ENCODE assay signal across 11 mouse cellular contexts in the genomic region with DNA sequence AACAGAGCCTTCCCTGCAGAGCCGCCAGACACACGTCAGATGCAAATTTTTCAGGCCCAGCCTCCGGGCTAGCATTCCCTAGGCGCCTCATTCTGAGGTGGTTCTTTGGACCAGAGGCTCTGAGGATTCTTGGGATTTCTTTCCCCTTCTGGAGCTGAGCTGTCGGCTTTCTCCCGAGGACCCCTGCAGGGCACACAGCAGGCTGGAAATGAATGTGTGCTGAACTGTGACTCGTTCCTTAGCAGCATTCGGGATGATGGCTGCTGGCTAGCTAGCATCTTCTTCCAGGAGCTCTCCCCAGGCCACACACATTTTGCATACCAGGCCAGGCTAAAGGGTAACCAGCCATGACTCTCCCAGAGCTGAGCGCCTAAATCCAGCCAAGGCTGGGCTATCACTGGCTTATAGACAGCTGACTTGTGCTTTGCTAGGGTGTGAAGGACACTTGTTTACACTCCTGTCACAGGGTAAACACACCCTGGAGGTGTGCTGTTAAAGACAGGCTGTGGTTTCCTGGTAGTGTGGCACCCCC. TPM values are rescaled to one million over a fixed set of nuclear protein-coding genes. Genes with fewer than 3 reads are reported as not detected.
DNase-seq lines count a peak whose midpoint lies in the region; ATAC-seq and TF ChIP-seq lines count a peak whose summit lies in the region.
"Had no signal": no experiment of that assay in that cellular context is flagged by ENCODE, and none has a peak within 500 bp of the region (broad histone marks: within the 10 kb centered on the region; RNA-seq: fewer than 3 reads in every experiment).

No protein-coding gene starts in this region.

- H3K27ac ChIP-seq in forebrain, embryonic 14.5 days (ENCODE audit: low read depth, low read length), result no peak overlapping the region
- H3K27ac ChIP-seq in forebrain, postnatal 0 days (ENCODE audit: low read depth, low read length), result no peak overlapping the region
- H3K27ac ChIP-seq in kidney, adult 2 months (ENCODE audit: insufficient read depth, low read depth, low read length), result peak overlapping the region; percentile 88
- peak overlapping the region; percentile 26; the same call in 1 of the 2 replicates for H3K27ac ChIP-seq in midbrain, postnatal 0 days (ENCODE audit: low read depth, low read length)

- DNase-seq in forebrain, embryonic 14.5 days (ENCODE audit: low spot score), result peak; percentile 24
- DNase-seq in forebrain, postnatal 0 days, result no peak
- DNase-seq in WW6 (ENCODE audit: low read depth, low spot score), result peak; percentile 20
- DNase-seq in kidney, adult 2 months, result peak; percentile 60
- DNase-seq in midbrain, postnatal 0 days (ENCODE audit: low spot score), result peak; percentile 31
- no peak for DNase-seq in adrenal gland, adult 2 months
- no peak for DNase-seq in frontal cortex, postnatal 36 days (ENCODE audit: low spot score in 2 of 2)
- DNase-seq in cerebellum, adult 9-11 months, result no peak

- H3K4me1 ChIP-seq in forebrain, embryonic 14.5 days (ENCODE audit: control insufficient read depth, insufficient read depth, low read length), result peaks cover 6% of the 10 kb centered on the region; the same call in 1 of the 2 replicates
- no peaks in the 10 kb centered on the region for H3K4me1 ChIP-seq in forebrain, postnatal 0 days (ENCODE audit: insufficient read depth)
- peaks cover 3% of the 10 kb centered on the region; the same call in 1 of the 2 replicates for H3K4me1 ChIP-seq in kidney, adult 2 months (ENCODE audit: control insufficient read depth, insufficient read depth, low read length)
- peaks cover 8% of the 10 kb centered on the region; the same call in 1 of the 2 replicates for H3K4me1 ChIP-seq in midbrain, postnatal 0 days (ENCODE audit: insufficient read depth, low read length)

- WGBS in forebrain, embryonic 14.5 days, result 2% methylated on average over 9 of the region's 9 CpGs
- WGBS in forebrain, postnatal 0 days, result 9% methylated on average over 9 of the region's 9 CpGs
- WGBS in kidney, adult 2 months, result 31% methylated on average over 9 of the region's 9 CpGs
- 9% methylated on average over 9 of the region's 9 CpGs for WGBS in midbrain, postnatal 0 days

- no peak overlapping the region for H3K9ac ChIP-seq in forebrain, embryonic 14.5 days (ENCODE audit: low read length)
- no peak overlapping the region for H3K9ac ChIP-seq in forebrain, postnatal 0 days
- no peak overlapping the region for H3K9ac ChIP-seq in midbrain, postnatal 0 days (replicated peaks; ENCODE audit: low read length, poor library complexity, severe bottlenecking)

- no peak for TF ChIP-seq CTCF in forebrain, postnatal 0 days (IDR thresholded peaks at IDR 0.05; ENCODE audit: low read depth)
- TF ChIP-seq CTCF in kidney, adult 2 months (conservative IDR thresholded peaks at IDR 0.05; ENCODE audit: insufficient read depth, insufficient read length, low read depth, low read length), result no peak
- no peak for TF ChIP-seq CTCF in midbrain, postnatal 0 days (IDR thresholded peaks at IDR 0.05)

- H3K4me3 ChIP-seq in forebrain, embryonic 14.5 days (ENCODE audit: low read depth, low read length), result no peak overlapping the region
- H3K4me3 ChIP-seq in forebrain, postnatal 0 days (ENCODE audit: low read depth, low read length), result no peak overlapping the region
- no peak overlapping the region for H3K4me3 ChIP-seq in kidney, adult 2 months (ENCODE audit: insufficient read depth, low read depth, low read length)
- H3K4me3 ChIP-seq in midbrain, postnatal 0 days (ENCODE audit: low read depth, low read length), result no peak overlapping the region
- H3K4me3 ChIP-seq: megakaryocyte, embryonic 14.5 days had no signal

- no peaks in the 10 kb centered on the region for H3K36me3 ChIP-seq in forebrain, embryonic 14.5 days (ENCODE audit: control insufficient read depth, insufficient read depth, low read length)
- no peaks in the 10 kb centered on the region for H3K36me3 ChIP-seq in forebrain, postnatal 0 days (ENCODE audit: insufficient read depth)
- no peaks in the 10 kb centered on the region for H3K36me3 ChIP-seq in kidney, adult 2 months (ENCODE audit: control insufficient read depth, insufficient read depth, low read length)
- H3K36me3 ChIP-seq in midbrain, postnatal 0 days (ENCODE audit: insufficient read depth, low read length), result no peaks in the 10 kb centered on the region

- peaks cover 38% of the 10 kb centered on the region for H3K27me3 ChIP-seq in forebrain, embryonic 14.5 days (replicated peaks; ENCODE audit: control insufficient read depth, insufficient read depth, low read length)
- H3K27me3 ChIP-seq in forebrain, postnatal 0 days (ENCODE audit: insufficient read depth, low read length), result peaks cover 22% of the 10 kb centered on the region
- no peaks in the 10 kb centered on the region for H3K27me3 ChIP-seq in kidney, adult 2 months (replicated peaks; ENCODE audit: control insufficient read depth, insufficient read depth, low read length)
- H3K27me3 ChIP-seq in midbrain, postnatal 0 days (ENCODE audit: insufficient read depth, low read length), result peaks cover 15% of the 10 kb centered on the region

- H3K4me2 ChIP-seq in forebrain, embryonic 14.5 days (ENCODE audit: low read length), result no peak overlapping the region
- no peak overlapping the region for H3K4me2 ChIP-seq in forebrain, postnatal 0 days (ENCODE audit: low read depth)
- H3K4me2 ChIP-seq in midbrain, postnatal 0 days (ENCODE audit: low read depth, low read length, poor library complexity, severe bottlenecking), result no peak overlapping the region

- no peak for TF ChIP-seq POLR2A in kidney, adult 2 months (IDR thresholded peaks at IDR 0.05; ENCODE audit: low read depth, low read length)

- ATAC-seq in forebrain, embryonic 14.5 days, result no peak
- ATAC-seq in forebrain, postnatal 0 days, result no peak
- ATAC-seq in midbrain, postnatal 0 days (ENCODE audit: low FRiP score), result peak; percentile 28; the same call in 1 of the 2 replicates
- ATAC-seq: CD4-positive, CD25-positive, alpha-beta regulatory T cell, adult 4 months had no signal

- H3K9me3 ChIP-seq in forebrain, embryonic 14.5 days (replicated peaks; ENCODE audit: control insufficient read depth, low read length), result no peaks in the 10 kb centered on the region
- H3K9me3 ChIP-seq in forebrain, postnatal 0 days (ENCODE audit: low read length), result no peaks in the 10 kb centered on the region
- H3K9me3 ChIP-seq in midbrain, postnatal 0 days (ENCODE audit: low read length), result no peaks in the 10 kb centered on the region

RNA-seq across cellular contexts. Expression of gene 1700001C19Rik, which starts 3.2 kb away (rescaled TPM):
- 0.61 and 0.69 TPM in 2 replicates for polyA plus RNA-seq in forebrain, embryonic 14.5 days (2014; fragmentation: Nextera tagmentation; extraction: Ambion mirVana)
- total RNA-seq in forebrain, postnatal 0 days (2014; rRNA removed), result 0.14 and 0.31 TPM in 2 replicates
- polyA plus RNA-seq in forebrain, postnatal 0 days (2015; fragmentation: Nextera tagmentation; extraction: Ambion mirVana), result 0.33 and 0.35 TPM in 2 replicates
- polyA plus RNA-seq in kidney, adult 2 months (2012; rRNA removed), result 0.09 and 0.23 TPM in 2 replicates
- 0.22 and 2.5 TPM in 2 replicates for total RNA-seq in midbrain, postnatal 0 days (2014; rRNA removed)
- polyA plus RNA-seq in midbrain, postnatal 0 days (2015; fragmentation: Nextera tagmentation; extraction: Ambion mirVana), result 0.46 and 0.48 TPM in 2 replicates
- total RNA-seq in adrenal gland, adult 2 months (2021), result not detected
- 0.24 TPM in 1 of 2 replicates, not detected in the other for polyA plus RNA-seq in adrenal gland, adult 2 months (2012; rRNA removed)
- total RNA-seq: heart, adult 8-10 months had no signal
- polyA plus RNA-seq: CD4-positive, CD25-positive, alpha-beta regulatory T cell, adult 4 months had no signal

RNA-seq across cellular contexts. Expression of gene AI661453, which starts 4.0 kb away (rescaled TPM):
- 0.18 TPM in 1 of 2 replicates, not detected in the other for polyA plus RNA-seq in forebrain, embryonic 14.5 days (2014; fragmentation: Nextera tagmentation; extraction: Ambion mirVana)
- total RNA-seq in forebrain, postnatal 0 days (2014; rRNA removed), result 0.05 and 0.08 TPM in 2 replicates
- polyA plus RNA-seq in forebrain, postnatal 0 days (2015; fragmentation: Nextera tagmentation; extraction: Ambion mirVana), result 0.22 TPM in 1 of 2 replicates, not detected in the other
- 7.9 and 9.7 TPM in 2 replicates for polyA plus RNA-seq in kidney, adult 2 months (2012; rRNA removed)
- 0.19 and 0.93 TPM in 2 replicates for total RNA-seq in midbrain, postnatal 0 days (2014; rRNA removed)
- 0.13 and 0.19 TPM in 2 replicates for polyA plus RNA-seq in midbrain, postnatal 0 days (2015; fragmentation: Nextera tagmentation; extraction: Ambion mirVana)
- total RNA-seq in adrenal gland, adult 2 months (2021), result under 1 TPM; 0.92 to 0.97 TPM
- 0.36 and 0.73 TPM in 2 replicates for polyA plus RNA-seq in adrenal gland, adult 2 months (2012; rRNA removed)
- polyA plus RNA-seq: CD4-positive, CD25-positive, alpha-beta regulatory T cell, adult 4 months had no signal

RNA-seq across cellular contexts. Expression of gene Guca1a, which starts 40.0 kb away (rescaled TPM):
- polyA plus RNA-seq in forebrain, embryonic 14.5 days (2014; fragmentation: Nextera tagmentation; extraction: Ambion mirVana), result 0.47 and 0.69 TPM in 2 replicates
- total RNA-seq in forebrain, postnatal 0 days (2014; rRNA removed), result 0.23 TPM in 1 of 2 replicates, not detected in the other
- polyA plus RNA-seq in forebrain, postnatal 0 days (2015; fragmentation: Nextera tagmentation; extraction: Ambion mirVana), result 0.33 and 0.59 TPM in 2 replicates
- polyA plus RNA-seq in kidney, adult 2 months (2012; rRNA removed), result 0.91 and 1.4 TPM in 2 replicates
- not detected in 2 replicates for total RNA-seq in midbrain, postnatal 0 days (2014; rRNA removed)
- polyA plus RNA-seq in midbrain, postnatal 0 days (2015; fragmentation: Nextera tagmentation; extraction: Ambion mirVana), result 1.3 and 1.5 TPM in 2 replicates
- total RNA-seq in adrenal gland, adult 2 months (2021), result 1 to 10 TPM; 1.6 to 3.0 TPM
- 4.0 and 5.0 TPM in 2 replicates for polyA plus RNA-seq in adrenal gland, adult 2 months (2012; rRNA removed)
- polyA plus RNA-seq: CD4-positive, CD25-positive, alpha-beta regulatory T cell, adult 4 months had no signal

RNA-seq across cellular contexts. Expression of gene Guca1b, which starts 55.2 kb away (rescaled TPM):
- polyA plus RNA-seq in forebrain, embryonic 14.5 days (2014; fragmentation: Nextera tagmentation; extraction: Ambion mirVana), result 0.37 TPM in 1 of 2 replicates, not detected in the other
- 0.15 and 0.33 TPM in 2 replicates for total RNA-seq in forebrain, postnatal 0 days (2014; rRNA removed)
- polyA plus RNA-seq in forebrain, postnatal 0 days (2015; fragmentation: Nextera tagmentation; extraction: Ambion mirVana), result 0.18 TPM in 1 of 2 replicates, not detected in the other
- 0.91 and 0.95 TPM in 2 replicates for polyA plus RNA-seq in kidney, adult 2 months (2012; rRNA removed)
- total RNA-seq in midbrain, postnatal 0 days (2014; rRNA removed), result 0.52 TPM in 1 of 2 replicates, not detected in the other
- 0.31 and 0.33 TPM in 2 replicates for polyA plus RNA-seq in midbrain, postnatal 0 days (2015; fragmentation: Nextera tagmentation; extraction: Ambion mirVana)
- 1 to 10 TPM in 1 of 2 experiments, under 1 TPM in 1; 0.38 to 3.2 TPM for total RNA-seq in adrenal gland, adult 2 months (2021)
- 2.5 and 2.6 TPM in 2 replicates for polyA plus RNA-seq in adrenal gland, adult 2 months (2012; rRNA removed)

Comparison
In these comparisons a context has a peak if more than half of its experiments do, and no peak if none do; other contexts are left out.
1. DNase-seq: peak in forebrain, embryonic 14.5 days (single experiment), WW6 (single experiment), kidney, adult 2 months (single experiment) and midbrain, postnatal 0 days (single experiment); none in forebrain, postnatal 0 days (single experiment), adrenal gland, adult 2 months (single experiment), frontal cortex, postnatal 36 days (0 of 2) and cerebellum, adult 9-11 months (single experiment).
2. H3K27ac ChIP-seq: peak in kidney, adult 2 months (single experiment) and midbrain, postnatal 0 days (single experiment); none in forebrain, embryonic 14.5 days (single experiment) and forebrain, postnatal 0 days (single experiment).